Mouse (Mus musculus) cerebellum, adult (tissue): ENCODE data around the gene Eya4.

Source experiments
- ATAC-seq: cut with Nextera tagmentation; 2 replicates; pipeline ENCODE4 v1.9.2; 2017; ENCODE audit warnings: mild to moderate bottlenecking, moderate library complexity, mixed read lengths; ENCODE audit not compliant: insufficient number of reproducible peaks, low FRiP score, low TSS enrichment

Gene Eya4

DNA sequence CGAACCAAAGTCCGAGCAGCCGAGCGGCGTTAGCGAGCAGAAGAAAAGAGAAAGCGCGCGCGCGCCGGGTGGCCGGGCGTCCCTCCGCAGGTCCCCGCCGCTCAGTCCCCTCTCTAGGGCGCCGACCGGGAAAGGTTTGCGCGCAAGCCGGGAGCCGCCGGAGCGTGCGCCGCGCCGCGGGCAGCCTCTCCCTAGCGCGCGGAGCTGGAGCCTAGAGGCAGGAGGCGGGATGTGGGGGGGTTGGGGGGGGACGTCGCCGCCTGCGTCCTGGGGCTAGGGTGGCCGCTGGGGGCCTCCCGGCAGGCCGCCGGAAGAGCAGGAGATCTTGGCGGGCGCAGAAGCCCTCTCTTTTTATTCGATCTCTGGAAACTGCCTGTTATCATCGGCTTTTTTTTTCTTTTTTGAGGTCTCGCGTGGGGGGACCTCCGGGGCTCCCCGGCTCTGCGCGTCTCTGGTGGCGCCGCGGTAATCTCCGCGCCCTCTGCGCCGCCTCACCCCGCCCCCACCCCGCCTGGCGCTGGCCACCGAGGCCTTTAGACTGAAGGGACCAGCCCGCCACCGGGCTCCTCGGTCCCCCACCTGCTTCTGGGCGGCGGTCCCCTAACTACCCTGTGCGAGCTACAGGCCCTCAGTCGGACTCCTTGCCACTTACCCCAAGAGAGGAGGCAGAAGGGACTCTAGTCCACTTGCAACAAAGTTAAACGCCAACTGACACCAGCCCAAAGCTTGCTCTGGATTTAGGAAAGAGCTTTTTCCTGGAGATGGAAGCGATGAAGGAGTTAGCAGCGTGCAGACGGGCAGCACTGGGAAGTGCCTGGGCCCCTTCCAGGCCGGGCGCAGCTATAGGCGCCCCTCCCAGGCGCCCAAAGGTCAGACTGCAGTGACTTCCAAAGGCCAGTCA is at the start of gene Eya4:
TSS of gene Eya4 (minus strand) at position 776 of the 901 bp plus-strand sequence.
- ATAC-seq: no peak

DNA sequence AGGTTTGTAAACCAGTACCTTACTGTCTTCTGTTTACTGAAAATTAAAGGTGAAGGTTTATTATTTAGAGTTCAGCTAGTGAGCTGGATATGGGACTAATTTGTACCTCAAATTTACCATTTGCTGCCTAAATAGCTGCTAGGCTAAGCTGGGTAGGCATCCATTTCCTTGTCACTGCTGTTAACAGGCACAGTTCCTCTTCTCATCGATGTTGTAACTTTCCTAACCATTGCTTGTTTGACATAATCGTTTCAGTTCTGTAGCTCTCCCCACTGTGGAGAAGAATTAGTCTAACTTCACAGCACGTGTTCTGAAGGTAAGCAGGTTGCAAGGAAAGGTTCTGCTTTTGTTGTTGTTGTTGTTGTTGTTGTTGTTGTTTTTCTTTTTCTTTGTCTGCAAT is 44.8 kb upstream of the Eya4 start:
- ATAC-seq: no peak

DNA sequence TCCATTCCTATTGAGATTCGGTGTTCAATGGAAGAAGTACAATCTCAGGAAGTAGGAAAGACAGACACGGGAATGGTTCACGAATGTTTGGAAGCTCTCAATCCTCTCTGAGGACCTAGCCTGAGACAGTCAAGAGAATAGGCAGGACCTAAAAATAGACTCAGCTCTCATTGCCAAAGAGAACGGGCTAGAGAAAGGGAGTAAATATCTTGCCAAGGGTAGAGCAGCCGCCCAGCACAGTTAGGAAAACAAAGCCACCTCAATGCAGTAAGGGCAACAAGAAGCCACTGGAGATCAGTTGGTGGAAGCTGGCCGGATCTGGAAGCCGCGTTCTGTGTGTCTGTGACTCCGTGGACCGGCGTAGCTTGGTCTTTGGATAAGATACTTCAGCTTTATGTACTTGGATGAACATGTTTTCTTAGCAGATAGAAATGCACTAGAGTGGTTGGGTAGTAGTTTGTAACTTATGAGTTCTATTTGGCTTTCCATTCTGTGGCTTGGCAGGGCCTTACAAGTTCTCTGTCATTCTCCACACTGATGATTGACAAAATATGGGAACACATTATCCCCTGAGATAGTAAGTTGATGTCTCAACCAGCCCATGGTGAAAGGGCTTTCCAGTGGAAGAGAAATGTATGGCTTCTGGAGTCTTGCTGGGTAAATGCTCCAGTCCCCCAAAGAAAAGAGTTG is 44.1 kb upstream of the Eya4 start:
- ATAC-seq: peak; percentile 62; the same call in 1 of the 2 replicates

DNA sequence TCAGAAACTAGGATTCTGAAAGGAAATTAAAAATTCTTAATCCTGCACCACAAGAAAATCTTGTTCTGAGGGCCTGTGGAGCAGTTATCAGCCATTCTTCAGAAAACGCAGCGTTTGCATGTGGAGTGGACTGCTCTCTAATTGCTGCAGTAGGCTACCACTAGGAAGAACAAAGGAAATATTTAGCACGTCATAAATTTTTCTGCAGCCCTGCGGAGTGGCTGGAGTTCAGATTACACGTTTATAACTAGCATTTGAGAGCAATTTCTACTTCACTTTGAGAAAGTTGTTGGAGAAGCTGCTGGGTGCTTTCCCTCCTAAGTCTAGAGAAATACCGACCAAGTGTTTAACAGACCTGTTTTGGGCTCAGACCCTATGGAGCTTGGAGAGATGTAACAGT is 43.6 kb upstream of the Eya4 start:
- ATAC-seq: no peak

DNA sequence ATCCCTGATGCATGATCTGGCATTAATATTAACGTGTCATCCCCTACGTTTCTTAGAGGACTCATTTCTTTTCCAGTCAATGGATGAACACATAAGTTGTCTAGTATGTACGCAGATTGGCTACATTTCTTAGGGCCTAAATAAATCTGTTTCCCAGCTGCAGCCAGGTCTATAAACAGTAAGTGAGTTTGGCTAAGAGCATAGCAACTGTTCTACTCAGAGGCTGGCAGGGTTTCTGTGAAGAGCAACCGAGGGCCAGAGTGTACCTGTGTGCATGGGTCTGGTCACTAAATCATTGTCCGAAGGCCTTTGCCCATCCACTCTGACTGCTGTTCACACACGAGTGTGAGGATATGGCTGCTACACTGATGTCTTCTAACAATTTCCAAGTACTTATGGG is 13.3 kb upstream of the Eya4 start:
- ATAC-seq: no peak

DNA sequence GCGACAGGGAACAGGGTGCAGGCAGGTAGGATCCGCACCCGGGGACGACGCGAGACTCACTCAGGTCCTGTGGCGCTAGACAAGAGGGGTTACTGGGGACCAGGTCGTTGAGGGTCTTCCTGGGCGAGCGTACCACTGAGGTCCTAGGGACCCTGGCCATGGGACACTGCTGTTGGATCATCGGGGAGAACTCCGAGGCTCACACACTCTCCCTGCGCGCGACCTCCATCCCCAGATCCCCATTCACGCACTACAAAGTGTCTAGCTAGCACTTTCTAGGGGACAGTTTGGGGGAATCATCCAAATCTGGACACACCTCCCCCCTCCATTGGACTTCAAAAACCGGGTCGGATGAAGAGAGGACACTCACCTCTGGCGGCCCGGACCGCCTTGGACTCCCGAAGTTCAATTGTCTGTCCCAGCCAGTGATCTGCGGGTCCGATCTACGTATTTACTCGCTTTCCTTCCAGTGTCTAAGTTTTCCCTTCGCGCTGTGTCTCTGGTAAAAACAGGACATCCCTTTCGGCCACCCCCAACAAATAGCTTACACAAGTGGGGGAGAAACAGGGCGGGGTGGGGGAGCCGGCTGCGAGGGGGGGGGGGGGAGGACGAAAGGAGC is 1.1 kb downstream of the Eya4 start:
- peak; percentile 21; the same call in 1 of the 2 replicates for ATAC-seq

DNA sequence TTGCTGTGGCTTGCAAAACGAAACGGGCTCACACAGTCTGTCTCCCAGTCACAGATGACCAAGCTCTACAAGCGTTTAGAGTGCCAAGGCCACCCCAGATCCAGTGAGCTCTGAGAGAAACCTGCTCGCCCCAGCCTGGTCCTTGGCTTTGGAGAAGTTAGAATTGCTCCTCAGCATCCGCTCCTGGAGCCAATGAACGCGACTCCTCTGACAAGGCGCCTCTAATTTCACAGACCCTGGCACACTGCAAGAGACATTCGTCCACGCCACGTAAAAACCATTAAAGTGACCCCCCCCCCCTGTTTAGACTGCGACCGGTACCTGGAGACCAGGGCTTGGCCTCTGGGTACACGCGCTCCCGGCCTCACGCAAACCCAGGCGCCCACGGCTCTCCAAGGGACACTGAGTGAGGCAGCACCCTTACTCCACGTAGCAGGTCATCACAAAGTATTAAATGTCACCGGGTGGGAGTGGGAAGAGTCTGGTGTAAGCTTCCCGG is 1.6 kb downstream of the Eya4 start:
- 0 out of 2 replicates have a peak, but pooled peaks have one; percentile 14 for ATAC-seq

DNA sequence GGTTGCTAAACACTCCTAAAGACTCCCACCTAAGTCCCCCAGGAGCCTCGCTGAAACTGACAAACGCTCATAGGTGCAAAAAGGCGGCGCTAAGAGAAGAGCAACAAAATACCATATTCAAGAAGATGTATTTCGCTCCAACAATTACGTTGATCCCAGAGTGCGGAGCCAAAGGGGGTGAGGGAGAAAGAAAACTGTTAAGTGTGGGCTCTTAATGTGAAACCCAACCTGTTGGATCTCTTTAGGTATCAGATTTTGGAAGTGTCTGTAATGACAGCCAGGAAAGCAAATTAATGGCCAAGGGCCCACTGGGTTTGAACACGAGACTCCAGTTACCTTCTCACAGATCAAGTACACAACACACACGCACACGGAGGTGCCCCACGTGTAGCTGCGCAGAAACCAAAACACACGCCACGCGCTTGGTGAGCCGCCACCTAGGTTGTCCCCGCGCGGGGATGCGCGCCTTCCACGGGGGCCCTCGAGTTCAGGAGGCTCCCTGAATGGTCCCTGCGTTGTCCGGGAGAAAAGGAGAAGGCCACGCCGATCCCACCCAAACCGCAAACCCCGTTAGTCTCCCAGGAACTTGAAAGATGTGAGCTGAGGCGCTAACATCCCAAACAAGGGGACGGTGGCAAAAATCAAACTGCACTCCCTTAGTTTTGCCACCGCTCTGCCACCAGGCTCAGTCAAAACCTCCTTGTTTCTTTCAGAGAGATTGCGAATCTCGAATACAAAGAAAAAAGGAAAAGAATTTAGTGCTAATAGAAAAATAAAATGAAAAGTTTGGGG is 2.3 kb downstream of the Eya4 start:
- no peak for ATAC-seq

DNA sequence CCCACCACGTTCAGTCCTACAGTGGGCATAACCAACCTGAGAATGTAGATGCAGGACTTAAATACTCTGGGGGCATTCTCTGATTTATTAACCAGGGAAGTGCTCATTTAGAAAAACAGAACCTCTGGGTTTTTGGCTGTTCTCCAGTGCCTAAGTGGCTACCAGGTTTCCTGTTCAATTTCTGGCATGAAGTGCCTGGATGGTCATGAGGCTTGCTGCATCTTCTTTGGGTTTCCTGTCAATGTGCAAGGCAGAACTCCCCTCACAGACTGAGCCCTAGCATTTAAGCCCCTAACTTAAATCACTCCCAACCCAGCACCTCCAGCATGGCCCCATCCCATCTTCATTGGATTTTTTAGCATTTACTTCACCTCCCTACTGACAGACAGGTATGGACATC is 13.3 kb downstream of the Eya4 start:
- ATAC-seq: no peak

DNA sequence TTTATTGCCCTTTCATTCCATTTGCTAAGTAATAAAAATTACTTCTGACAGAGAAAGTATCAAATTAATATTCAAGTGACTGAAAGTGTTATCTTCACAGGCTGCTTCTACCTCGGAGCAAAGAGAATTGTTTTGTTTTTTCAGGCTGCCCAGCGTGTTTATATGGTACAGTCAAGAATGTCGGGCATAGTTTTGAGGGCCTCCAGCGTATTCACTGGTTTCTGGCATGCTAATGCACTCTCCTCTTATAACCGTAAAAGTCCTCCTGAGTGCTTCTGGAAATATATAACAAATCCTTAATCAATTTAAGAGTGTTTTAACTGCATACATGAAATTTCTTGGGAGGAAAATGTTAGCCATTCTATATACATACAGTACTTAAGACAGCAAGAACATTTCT is 17.8 kb downstream of the Eya4 start:
- ATAC-seq: no peak

DNA sequence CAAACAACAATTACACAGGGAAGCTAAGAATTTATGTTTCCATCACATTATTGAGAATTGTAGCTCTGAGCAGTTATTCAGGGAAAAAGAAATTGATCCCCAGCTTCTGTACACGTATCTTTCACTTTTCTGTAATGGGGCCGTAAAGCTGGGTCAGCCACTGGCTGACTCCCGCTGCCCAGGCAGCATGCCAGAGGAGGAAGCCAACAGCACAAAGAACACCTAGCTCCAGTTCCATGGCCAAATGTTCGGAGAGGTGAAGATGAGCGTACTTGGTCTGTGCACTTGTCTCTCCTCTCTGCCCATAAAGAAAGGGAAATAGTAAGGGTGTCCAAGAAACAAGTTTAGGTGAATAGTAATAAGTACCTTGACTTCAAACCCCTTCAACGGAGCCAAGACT is 22.9 kb downstream of the Eya4 start:
- ATAC-seq: no peak

DNA sequence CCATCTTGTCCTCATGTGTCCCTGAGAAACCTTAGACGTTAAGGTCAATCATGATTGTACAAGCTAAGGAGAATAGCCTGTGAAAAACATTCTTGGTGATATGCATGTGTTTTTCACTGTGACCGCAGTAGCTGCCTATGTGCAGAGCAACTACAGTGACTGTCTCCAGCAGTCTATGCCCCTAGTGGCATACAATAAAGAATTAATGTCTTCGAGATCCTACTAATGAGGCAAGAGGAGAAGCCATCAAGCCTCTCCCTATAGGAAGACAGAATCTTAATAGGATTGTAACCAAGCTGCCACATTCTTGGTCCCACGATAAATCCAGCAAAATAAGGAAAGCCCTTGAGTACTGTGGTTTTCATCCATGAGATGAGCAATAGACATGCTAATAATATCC is 28.3 kb downstream of the Eya4 start:
- no peak for ATAC-seq

DNA sequence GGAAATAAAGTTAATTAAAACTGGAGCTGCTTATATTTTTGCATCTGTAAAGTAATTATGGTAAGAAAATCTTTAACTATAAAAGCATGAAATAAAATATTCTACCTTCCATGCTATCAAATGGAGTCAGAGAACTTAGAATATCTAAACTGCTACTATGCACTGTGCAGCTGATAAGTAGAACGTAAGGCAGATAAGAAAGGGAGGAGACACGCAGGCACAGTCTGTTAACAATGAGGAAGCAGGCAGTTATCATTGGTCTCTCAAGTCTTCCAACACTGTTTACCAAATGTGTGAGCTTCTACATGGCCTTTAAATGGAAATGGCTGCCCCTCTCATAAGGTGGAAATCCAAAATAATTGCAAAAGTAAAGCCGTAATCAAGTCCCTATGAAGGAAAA is 55.0 kb downstream of the Eya4 start:
- no peak for ATAC-seq

DNA sequence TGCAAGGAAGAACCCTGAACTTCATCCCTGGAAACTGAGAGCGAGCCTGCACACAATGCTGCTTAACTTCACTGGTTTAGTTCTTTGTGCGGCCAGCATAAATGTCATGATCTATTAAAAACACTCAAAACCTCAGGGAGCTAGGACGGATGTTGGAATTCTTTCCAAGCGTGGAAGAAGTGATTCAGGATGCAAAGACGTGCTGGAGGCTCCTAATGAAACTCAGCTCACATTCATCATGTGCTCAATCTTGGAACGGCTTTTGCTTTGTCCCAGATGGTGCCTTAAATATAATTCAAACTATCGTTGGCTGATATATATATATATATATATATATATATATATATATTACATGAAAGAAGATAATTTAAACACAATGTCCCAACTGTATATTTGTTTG is 58.1 kb downstream of the Eya4 start:
- no peak for ATAC-seq

DNA sequence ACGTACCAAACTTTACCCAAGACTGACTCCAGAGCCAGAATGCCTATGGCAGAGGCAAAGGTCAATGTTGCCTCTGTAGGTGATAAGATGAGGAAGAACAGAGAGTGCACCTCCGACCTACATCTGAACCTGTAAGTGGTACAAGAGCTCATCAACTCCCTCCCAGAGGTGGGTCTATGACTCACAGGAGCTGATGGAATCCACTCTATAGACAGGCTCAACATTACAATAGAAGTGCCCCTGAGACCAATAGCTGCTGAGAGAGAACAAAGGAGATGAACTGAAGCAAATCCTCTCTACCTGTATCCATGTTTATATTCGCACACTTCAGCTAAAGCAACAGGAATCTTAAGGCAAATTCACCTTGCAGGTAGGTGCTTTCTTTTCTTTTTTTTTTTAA is 73.2 kb downstream of the Eya4 start:
- ATAC-seq: no peak

DNA sequence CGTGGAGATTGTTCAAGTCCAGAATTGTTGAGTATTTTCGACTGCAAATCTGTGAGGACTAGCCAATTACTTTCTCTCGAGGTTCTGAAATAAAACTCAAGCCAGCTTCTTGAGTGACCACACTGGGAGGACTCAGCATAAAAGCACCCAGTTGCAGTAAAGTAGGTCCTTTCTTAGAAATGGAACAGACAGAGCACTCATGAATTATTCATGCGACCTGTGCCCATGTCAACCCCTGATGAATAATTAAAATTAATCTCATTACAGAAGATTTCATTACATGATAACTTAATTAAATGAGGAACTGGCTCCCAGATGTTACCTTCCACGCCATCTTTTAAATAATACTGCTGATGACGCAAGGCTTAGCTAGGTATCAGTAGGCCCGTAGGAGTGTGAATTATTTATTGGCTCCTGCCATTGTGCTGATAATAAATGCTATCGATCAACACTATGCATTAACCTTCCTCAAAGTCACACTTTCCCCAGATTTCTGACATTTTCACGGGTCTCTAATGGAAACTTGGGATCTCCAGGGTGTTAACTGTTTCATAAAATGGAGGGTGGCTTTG is 79.5 kb downstream of the Eya4 start:
- no peak for ATAC-seq

DNA sequence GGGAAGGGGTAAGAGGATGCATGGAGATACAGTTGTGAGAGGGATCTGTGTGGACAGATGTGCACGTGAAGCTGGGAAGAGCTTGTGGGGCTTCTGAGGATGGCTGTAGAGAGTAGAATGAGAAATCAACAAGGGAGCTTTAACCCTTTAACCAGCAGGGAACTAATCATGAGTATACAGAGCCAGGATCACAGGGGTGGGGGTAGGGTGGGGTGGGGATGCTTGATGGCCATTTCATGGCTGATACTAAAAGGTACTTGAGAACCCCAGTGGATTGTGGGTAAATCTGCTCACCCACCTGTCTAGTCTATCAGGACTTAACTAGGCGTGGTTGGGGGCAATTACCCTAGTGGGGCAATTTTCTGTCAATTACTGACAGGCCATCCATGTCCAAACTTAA is 80.1 kb downstream of the Eya4 start:
- no peak for ATAC-seq

DNA sequence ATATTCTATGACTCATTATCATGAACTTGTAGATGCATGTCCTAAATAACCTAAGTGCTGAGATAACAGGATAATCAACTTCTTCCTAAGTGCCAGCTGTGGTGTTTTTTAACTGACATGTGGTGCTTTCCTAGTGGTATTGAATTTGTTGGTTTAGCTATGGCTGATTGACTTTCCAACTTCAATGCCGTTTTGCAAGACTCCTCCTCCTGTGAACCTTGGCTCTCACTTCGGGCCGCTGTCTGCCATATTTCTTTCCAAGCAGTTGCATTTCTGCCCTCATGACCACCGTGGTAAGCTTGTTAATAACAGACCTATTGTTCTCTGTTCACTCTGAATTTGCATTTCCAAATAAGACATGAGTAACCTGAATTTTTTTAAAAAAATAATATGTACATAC is 98.4 kb downstream of the Eya4 start:
- no peak for ATAC-seq

DNA sequence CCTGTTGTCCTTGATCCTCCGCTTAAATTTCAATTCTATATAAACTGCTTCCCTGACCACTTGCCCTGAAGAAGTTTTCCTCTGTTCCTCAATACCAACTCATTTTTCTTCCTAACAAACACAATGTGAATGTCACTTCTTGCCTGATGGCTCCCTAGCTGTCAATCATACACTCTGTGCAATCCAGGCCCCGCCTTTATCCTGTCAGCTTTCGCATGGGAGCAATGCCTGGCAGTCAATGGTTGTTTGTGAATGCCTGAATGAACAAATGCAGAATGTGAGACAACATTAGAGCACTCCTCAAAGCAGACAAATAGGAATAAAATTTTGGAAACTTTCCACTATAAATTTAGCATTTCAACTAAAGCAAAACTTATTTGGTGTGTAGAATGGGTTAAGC is 104.1 kb downstream of the Eya4 start:
- ATAC-seq: no peak

DNA sequence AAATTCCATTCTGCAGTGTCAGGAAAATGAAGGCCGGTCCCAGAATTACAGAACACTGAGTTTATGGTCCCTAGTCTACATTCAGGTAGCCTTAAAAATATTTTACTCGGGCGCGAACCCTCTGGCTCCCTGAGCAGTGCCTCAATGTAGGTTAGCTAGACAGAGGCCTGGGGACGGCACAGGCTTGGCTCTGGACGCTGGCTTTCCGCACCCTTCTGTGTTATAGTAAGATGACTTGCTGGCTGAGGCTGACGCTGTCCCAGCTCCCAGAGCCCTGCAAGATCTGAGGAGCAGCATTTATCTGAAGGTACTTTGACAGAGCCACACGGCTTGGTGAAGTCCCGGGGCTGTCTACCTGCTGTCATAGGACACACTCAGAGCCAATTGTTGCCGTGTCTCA is 113.7 kb downstream of the Eya4 start:
- peak; percentile 20; the same call in 1 of the 2 replicates for ATAC-seq
